Comparison of ENCODE assay signal across 28 mouse cellular contexts in the genomic region with DNA sequence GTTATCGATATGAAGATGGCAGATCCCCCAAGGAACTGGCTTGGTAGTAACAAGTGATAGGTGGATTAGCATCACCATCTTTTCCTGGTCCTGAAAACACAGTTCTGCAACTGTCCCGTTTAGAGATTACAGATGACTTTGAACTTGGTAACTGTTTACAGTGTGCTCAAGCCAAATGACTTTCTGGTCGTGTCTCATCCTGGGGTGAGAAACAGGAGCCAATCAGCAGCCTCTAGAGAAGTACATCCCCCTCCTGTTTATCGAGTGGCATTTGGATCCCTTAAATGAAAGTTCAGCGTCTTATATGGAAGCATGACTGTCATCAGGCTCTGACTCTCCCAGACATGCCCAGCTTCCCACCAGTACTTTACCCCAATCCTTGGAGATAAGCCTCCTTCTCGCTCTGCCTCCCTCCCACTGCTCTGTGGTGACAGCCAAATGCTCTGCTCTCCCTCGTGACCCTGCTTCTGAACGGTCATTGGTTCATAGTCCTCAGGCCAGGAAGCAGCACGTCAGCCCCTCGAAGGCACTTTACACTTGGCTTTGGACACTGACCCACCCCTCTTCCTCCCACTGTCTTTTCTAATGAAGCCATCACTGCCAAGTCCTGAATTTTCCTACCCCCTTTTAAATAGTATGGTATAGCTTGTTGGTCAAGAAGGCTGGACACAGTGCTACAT. TPM values are rescaled to one million over a fixed set of nuclear protein-coding genes. Genes with fewer than 3 reads are reported as not detected.
DNase-seq lines count a peak whose midpoint lies in the region; ATAC-seq and TF ChIP-seq lines count a peak whose summit lies in the region.
"Had no signal": no experiment of that assay in that cellular context is flagged by ENCODE, and none has a peak within 500 bp of the region (broad histone marks: within the 10 kb centered on the region; RNA-seq: fewer than 3 reads in every experiment).

No protein-coding gene starts in this region.

- no peak overlapping the region for H3K27ac ChIP-seq in heart, embryonic 16.5 days (ENCODE audit: low read length)
- H3K27ac ChIP-seq in lung, embryonic 16.5 days (ENCODE audit: low read length): no peak overlapping the region
- H3K27ac ChIP-seq: hindbrain, embryonic 10.5 days; hindbrain, postnatal 0 days; limb, embryonic 10.5 days; macrophage had no signal

- no peaks in the 10 kb centered on the region for H3K27me3 ChIP-seq in heart, embryonic 16.5 days (ENCODE audit: control insufficient read depth, insufficient read depth, low read length)
- H3K27me3 ChIP-seq in lung, embryonic 16.5 days (ENCODE audit: control insufficient read depth, insufficient read depth, low read depth, low read length): no peaks in the 10 kb centered on the region
- H3K27me3 ChIP-seq in myocyte (ENCODE audit: control insufficient read depth, insufficient read depth, insufficient read length): peaks cover 3% of the 10 kb centered on the region

- peak overlapping the region; percentile 36 for H3K4me2 ChIP-seq in heart, embryonic 16.5 days (ENCODE audit: low read depth, low read length)
- H3K4me2 ChIP-seq in lung, embryonic 16.5 days (ENCODE audit: low read depth, low read length): peak overlapping the region; percentile 22
- H3K4me2 ChIP-seq in myocyte (ENCODE audit: low read depth): peak overlapping the region; percentile 24
- H3K4me2 ChIP-seq: liver, embryonic 11.5 days had no signal

- H3K9me3 ChIP-seq in heart, embryonic 16.5 days (replicated peaks; ENCODE audit: control insufficient read depth, low read length): no peaks in the 10 kb centered on the region
- no peaks in the 10 kb centered on the region for H3K9me3 ChIP-seq in lung, embryonic 16.5 days (ENCODE audit: control insufficient read depth, low read length)
- H3K9me3 ChIP-seq: hindbrain, embryonic 10.5 days; limb, embryonic 10.5 days had no signal

- ATAC-seq in heart, embryonic 16.5 days (replicated peaks; ENCODE audit: extremely low read depth, insufficient read depth, low FRiP score): 0 out of 2 replicates have a peak, but pooled peaks have one; percentile 41
- peak; percentile 71; the same call in 1 of the 2 replicates for ATAC-seq in lung, embryonic 16.5 days (ENCODE audit: low read depth)
- ATAC-seq: hindbrain, postnatal 0 days had no signal

- TF ChIP-seq POLR2A in myocyte (IDR thresholded peaks at IDR 0.05; ENCODE audit: insufficient read length, low read depth): no peak

- DNase-seq in embryo, embryonic 10 days (ENCODE audit: low spot score): peak; percentile 11
- DNase-seq in embryo, embryonic 10.5 days (ENCODE audit: low spot score): no peak
- DNase-seq in heart, postnatal 4 days: no peak
- DNase-seq in lung, postnatal 36 days: no peak
- no peak for DNase-seq in kidney, postnatal 10 days
- DNase-seq: adrenal gland, postnatal 14 days; cerebellum, adult 11 months; cerebellum, postnatal 10 days; kidney, adult 11 months; midbrain, embryonic 14.5 days; right cerebral cortex, postnatal 25 days; thymus, postnatal 36 days had no signal

- H3ac ChIP-seq in myocyte (ENCODE audit: control insufficient read depth, insufficient read length): no peak overlapping the region

- no peaks in the 10 kb centered on the region for H3K4me1 ChIP-seq in heart, embryonic 16.5 days (ENCODE audit: control insufficient read depth, insufficient read depth, low read length)
- peaks cover 3% of the 10 kb centered on the region; the same call in 1 of the 2 replicates for H3K4me1 ChIP-seq in lung, embryonic 16.5 days (replicated peaks; ENCODE audit: control insufficient read depth, insufficient read depth, low read length)
- H3K4me1 ChIP-seq: hindbrain, embryonic 10.5 days; limb, embryonic 10.5 days had no signal

- no peak overlapping the region for H3K4me3 ChIP-seq in heart, embryonic 16.5 days (ENCODE audit: low read length)
- 0 out of 2 replicates have a peak overlapping the region, but pooled peaks have one; percentile 3 for H3K4me3 ChIP-seq in lung, embryonic 16.5 days (ENCODE audit: low read length)
- no peak overlapping the region for H3K4me3 ChIP-seq in myocyte
- H3K4me3 ChIP-seq: hindbrain, embryonic 10.5 days; limb, embryonic 10.5 days had no signal

- 30% methylated on average over 10 of the region's 10 CpGs for WGBS in heart, embryonic 16.5 days
- 22% methylated on average over 10 of the region's 10 CpGs for WGBS in lung, embryonic 16.5 days

- H3K9ac ChIP-seq in heart, embryonic 16.5 days (ENCODE audit: low read length): no peak overlapping the region
- no peak overlapping the region for H3K9ac ChIP-seq in lung, embryonic 16.5 days (ENCODE audit: low read length)

- H3K79me2 ChIP-seq in myocyte (ENCODE audit: control insufficient read depth, insufficient read depth): no peaks in the 10 kb centered on the region

- H3K36me3 ChIP-seq in heart, embryonic 16.5 days (ENCODE audit: control insufficient read depth, insufficient read depth): no peaks in the 10 kb centered on the region
- H3K36me3 ChIP-seq in lung, embryonic 16.5 days (ENCODE audit: control insufficient read depth, insufficient read depth, low read length): no peaks in the 10 kb centered on the region
- no peaks in the 10 kb centered on the region for H3K36me3 ChIP-seq in myocyte (ENCODE audit: control insufficient read depth, insufficient read depth)
- H3K36me3 ChIP-seq: hindbrain, embryonic 10.5 days; limb, embryonic 10.5 days had no signal

TF ChIP-seq in myocyte, 11 proteins besides CTCF, POLR2A, EP300 and RAD21:
- TF ChIP-seq USF1 (IDR thresholded peaks at IDR 0.05; ENCODE audit: low read depth): peak; percentile 30
- TF ChIP-seq MYOD1 (IDR thresholded peaks at IDR 0.05; ENCODE audit: control insufficient read depth in 1 of 3, insufficient read length in 2 of 3, low read depth in 2 of 3): no peak

RNA-seq across cellular contexts. Expression of a gene that starts 16.2 kb away (rescaled TPM):
- polyA plus RNA-seq in heart, embryonic 16.5 days (2015; fragmentation: Nextera tagmentation; extraction: Ambion mirVana): 0.28 TPM in 1 of 2 replicates, not detected in the other
- total RNA-seq in heart, postnatal 4 days (2021): not detected
- 0.10 TPM in 1 of 2 replicates, not detected in the other for polyA plus RNA-seq in lung, embryonic 16.5 days (2015; fragmentation: Nextera tagmentation; extraction: Ambion mirVana)
- 0.02 TPM for polyA plus RNA-seq in myocyte (2012; fragmentation: generic; extraction: Trizol)
- total RNA-seq: gastrocnemius, adult 18-20 months; hindbrain, postnatal 0 days; left cerebral cortex, adult 8-10 months; MEL had no signal
- polyA plus RNA-seq: forebrain, embryonic 11.5 days; hindbrain, embryonic 10.5 days; limb, embryonic 10.5 days; liver, embryonic 11.5 days; stomach, embryonic 14.5 days had no signal

RNA-seq across cellular contexts. Expression of a gene that starts 31.7 kb away (rescaled TPM):
- not detected in 2 replicates for polyA plus RNA-seq in heart, embryonic 16.5 days (2015; fragmentation: Nextera tagmentation; extraction: Ambion mirVana)
- total RNA-seq in heart, postnatal 4 days (2021): not detected
- not detected in 2 replicates for polyA plus RNA-seq in lung, embryonic 16.5 days (2015; fragmentation: Nextera tagmentation; extraction: Ambion mirVana)
- polyA plus RNA-seq in myocyte (2012; fragmentation: generic; extraction: Trizol): not detected
- total RNA-seq: adrenal gland, postnatal 14 days; gastrocnemius, adult 18-20 months; hindbrain, postnatal 0 days; MEL had no signal
- polyA plus RNA-seq: forebrain, embryonic 11.5 days; gonadal fat pad, adult 2 months; hindbrain, embryonic 10.5 days; hindbrain, postnatal 0 days; large intestine, adult 2 months; limb, embryonic 10.5 days; liver, embryonic 11.5 days; macrophage; midbrain, embryonic 14.5 days; spleen, adult 2 months; stomach, embryonic 14.5 days had no signal

RNA-seq across cellular contexts. Expression of a gene that starts 50.9 kb away (rescaled TPM):
- polyA plus RNA-seq in heart, embryonic 16.5 days (2015; fragmentation: Nextera tagmentation; extraction: Ambion mirVana): 0.60 and 0.75 TPM in 2 replicates
- under 1 TPM; 0.27 to 0.55 TPM for total RNA-seq in heart, postnatal 4 days (2021)
- polyA plus RNA-seq in lung, embryonic 16.5 days (2015; fragmentation: Nextera tagmentation; extraction: Ambion mirVana): 0.64 and 0.69 TPM in 2 replicates
- 3.3 TPM for polyA plus RNA-seq in myocyte (2012; fragmentation: generic; extraction: Trizol)
- total RNA-seq: MEL had no signal
